Mouse (Mus musculus) G1E (cell line): Measurements from ENCODE around the gene Luzp4. TPM values are rescaled to one million over a fixed set of nuclear protein-coding genes. Genes with fewer than 3 reads are reported as not detected.
"Not testable (repeated sequence)": the region's sequence is repeated elsewhere in the genome, so short reads cannot be mapped to it uniquely, and the experiment has no call there.

Experiments
- ATAC-seq: 2 replicates; pipeline ENCODE4 v1.8.0; 2016; ENCODE audit warnings: mild to moderate bottlenecking; ENCODE audit not compliant: insufficient number of reproducible peaks, poor library complexity, low FRiP score, severe bottlenecking; ENCODE audit errors: extremely low read depth
- DNase-seq: peaks from one replicate; pipeline ENCODE4 v3.0.0; 2012; ENCODE audit warnings: low spot score
- H3K27me3 ChIP-seq: 2 replicates; pipeline ENCODE4 v1.6.1; 2012; ENCODE audit warnings: mild to moderate bottlenecking, low read length, inconsistent platforms; ENCODE audit not compliant: insufficient read depth
- H3K36me3 ChIP-seq: replicated peaks from 2 replicates; pipeline ENCODE3; 2012; ENCODE audit warnings: mild to moderate bottlenecking, inconsistent platforms
- H3K4me1 ChIP-seq: 2 replicates; pipeline ENCODE4 v1.6.1; 2012; ENCODE audit warnings: low read depth, low read length, inconsistent platforms, mixed read lengths; ENCODE audit not compliant: insufficient read depth
- H3K4me3 ChIP-seq: 2 replicates; pipeline ENCODE4 v1.5.1; 2012; ENCODE audit warnings: low read depth, mild to moderate bottlenecking, inconsistent platforms, low read length, moderate library complexity, mixed read lengths
- H3K9me3 ChIP-seq: replicated peaks from 2 replicates; pipeline ENCODE4 v1.6.1; 2012; ENCODE audit warnings: inconsistent platforms
- polyA plus RNA-seq: library from polyadenylated mRNA; stranded (reverse); fragments of >175 nt; gene quantifications from 2 replicates; pipeline ENCODE4 v1.2.3, GENCODE M21; 2012
- total RNA-seq, 2 experiments: library from RNA; stranded (forward) in 1 of 2; stranded (reverse) in 1 of 2; fragments of 200-1000 nt in 1 of 2; fragments of >200 nt in 1 of 2; fragmentation: Nextera tagmentation in 1 of 2; gene quantifications; 2 replicates each; pipeline ENCODE4 v1.2.3; 2014 to 2017

Luzp4 gene
- not detected in 2 replicates for total RNA-seq (2014; fragmentation: Nextera tagmentation)
- not detected in 2 replicates for total RNA-seq (2017)
- polyA plus RNA-seq: not detected in 2 replicates

DNA sequence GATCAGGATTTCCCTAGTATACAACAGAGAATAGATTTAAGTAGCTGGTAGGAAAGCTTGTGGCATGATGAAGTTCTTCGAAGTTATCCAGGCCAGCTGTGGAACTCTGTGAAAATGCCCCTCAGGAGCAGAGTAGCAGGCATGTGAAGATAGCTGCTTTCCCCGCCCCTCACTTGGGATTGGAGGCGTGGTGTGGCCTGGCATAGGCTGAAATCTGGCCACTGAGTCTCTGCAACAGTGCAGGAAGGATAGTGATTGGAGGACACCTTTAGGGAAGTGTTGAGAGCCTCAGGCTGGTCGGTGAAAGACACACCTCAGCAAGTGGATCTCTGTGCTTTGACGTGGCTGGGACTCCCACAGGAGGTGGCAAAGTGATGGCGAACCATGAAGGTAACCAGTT lies at the start of gene Luzp4:
Luzp4 (plus strand) TSS at position 301 of the 400 bp plus-strand sequence.
- not testable (repeated sequence) for H3K4me3 ChIP-seq, H3K27me3 ChIP-seq, DNase-seq, H3K9me3 ChIP-seq, H3K36me3 ChIP-seq, H3K4me1 ChIP-seq, ATAC-seq

GRCm38 (mm10) chrX:148841801-148842200 lies 15.6 kb upstream of the Luzp4 start:
- H3K36me3 ChIP-seq, H3K27me3 ChIP-seq, H3K4me3 ChIP-seq, ATAC-seq, H3K4me1 ChIP-seq, DNase-seq, H3K9me3 ChIP-seq: not testable (repeated sequence)

Other genes with a start within 250 kb of the Luzp4 start
- gene Gm8334, start 242.5 kb upstream of the Luzp4 start, total RNA-seq (2014; fragmentation: Nextera tagmentation): not detected in 2 replicates
- gene Gm8334, start 242.5 kb upstream of the Luzp4 start, total RNA-seq (2017): 0.06 and 0.22 TPM in 2 replicates
- not detected in 2 replicates for gene Gm8334, start 242.5 kb upstream of the Luzp4 start, polyA plus RNA-seq
- not detected in 2 replicates for gene Gm15127, start 194.0 kb upstream of the Luzp4 start, total RNA-seq (2014; fragmentation: Nextera tagmentation)
- 0.22 and 0.23 TPM in 2 replicates for gene Gm15127, start 194.0 kb upstream of the Luzp4 start, total RNA-seq (2017)
- gene Gm15127, start 194.0 kb upstream of the Luzp4 start, polyA plus RNA-seq: not detected in 2 replicates
- gene Ott, start 216.6 kb downstream of the Luzp4 start, total RNA-seq (2014; fragmentation: Nextera tagmentation): not detected in 2 replicates
- gene Ott, start 216.6 kb downstream of the Luzp4 start, total RNA-seq (2017): not detected in 2 replicates
- not detected in 2 replicates for gene Ott, start 216.6 kb downstream of the Luzp4 start, polyA plus RNA-seq